Mouse (Mus musculus) heart, adult 2 months (tissue): ENCODE measurements around the gene Mrpl4. TPM values are rescaled to one million over a fixed set of nuclear protein-coding genes. Genes with fewer than 3 reads are reported as not detected.

Source experiments
- DNase-seq, 2 experiments: peaks; one replicate each; pipeline ENCODE4 v3.0.0; 2021
- H3K27ac ChIP-seq: fragments of 200-600 bp; 2 replicates; pipeline ENCODE4 v1.8.1; 2022
- H3K27me3 ChIP-seq: fragments of 200-500 bp; 2 replicates; pipeline ENCODE4 v1.6.1; 2012; ENCODE audit warnings: mild to moderate bottlenecking, low read length, inconsistent platforms, mixed read lengths; ENCODE audit not compliant: control insufficient read depth, insufficient read depth
- H3K36me3 ChIP-seq: fragments of 200-500 bp; 2 replicates; pipeline ENCODE4 v1.6.1; 2012; ENCODE audit warnings: low read length, inconsistent platforms; ENCODE audit not compliant: control insufficient read depth, insufficient read depth
- H3K4me1 ChIP-seq: fragments of 200-500 bp; 2 replicates; pipeline ENCODE4 v1.6.1; 2011; ENCODE audit warnings: low read length; ENCODE audit not compliant: control insufficient read depth, insufficient read depth
- H3K4me3 ChIP-seq: fragments of 200-600 bp; 2 replicates; pipeline ENCODE4 v1.8.1; 2022
- H3K79me2 ChIP-seq: fragments of 200-500 bp; replicated peaks from 2 replicates; pipeline ENCODE4 v1.6.1; 2012; ENCODE audit warnings: mild to moderate bottlenecking, inconsistent platforms, low read length, moderate library complexity, mixed read lengths; ENCODE audit not compliant: control insufficient read depth, insufficient read depth
- H3K9ac ChIP-seq: fragments of 200-500 bp; 2 replicates; pipeline ENCODE4 v1.6.1; 2012; ENCODE audit warnings: low read depth, mild to moderate bottlenecking, control low read depth, inconsistent platforms, low read length, mixed read lengths
- CTCF ChIP-seq: fragments of 200-600 bp; IDR thresholded peaks from 2 replicates; pipeline ENCODE4 v1.8.1; 2022; ENCODE audit warnings: antibody characterized with exemption, mild to moderate bottlenecking, moderate library complexity
- EP300 ChIP-seq: fragments of 200-500 bp; IDR thresholded peaks from 2 replicates; pipeline ENCODE4 v1.6.1; 2011; ENCODE audit warnings: low read depth, low read length, control low read depth; ENCODE audit not compliant: insufficient read depth
- POLR2A ChIP-seq: fragments of 200-500 bp; IDR thresholded peaks from 2 replicates; pipeline ENCODE4 v1.6.1; 2011; ENCODE audit warnings: mild to moderate bottlenecking, low read depth, low read length, control low read depth; ENCODE audit not compliant: insufficient read depth
- WGBS: fragments of 180-500 bp; shearing (Covaris S2); methylation state at CpG from one replicate; pipeline ENCODE4 v1.1.7; 2018; 5-methylcytosine and 5-hydroxymethylcytosine counted together
- intact Hi-C: fragments of 180-260 bp; cut with DNase I; formaldehyde crosslinking; loops from one replicate; pipeline ENCODE4 v1.15.1; 2025
- long read RNA-seq: library from polyadenylated mRNA; stranded (forward); transcript quantifications from one replicate; pipeline ENCODE4 v2.0.0, GENCODE M21; 2021
- polyA plus RNA-seq: library from polyadenylated mRNA; depleted of rRNA; stranded (reverse); fragments of >200 nt; gene quantifications from 2 replicates; pipeline ENCODE4 v1.2.3, GENCODE M21; 2012; rRNA removed
- total RNA-seq, 2 experiments: library from RNA; stranded (reverse); gene quantifications; 2 replicates each; pipeline ENCODE4 v1.2.3; 2021

Gene Mrpl4
- total RNA-seq (100 to 1,000 TPM; 124 to 130 TPM), polyA plus RNA-seq (173 and 226 TPM in 2 replicates)
- long read RNA-seq, transcript Mrpl4-201 (9 exons, 1,288 nt): major isoform, 129 of 144 reads
- long read RNA-seq, partial matches to known transcripts: 3 of 144 reads
- long read RNA-seq, other reads (novel, unspliced or antisense): 12 of 144 reads

- DNase-seq: peak; percentile 90 to 92
- Histone ChIP-seq H3K79me2 (no peaks in the 10 kb centered on the region), H3K4me1 (peaks cover 4% of the 10 kb centered on the region), H3K4me3 (peak within 1 kb of the TSS; percentile 97), H3K9ac (peak within 1 kb of the TSS; percentile 86), H3K27ac (peak within 1 kb of the TSS; percentile 91), H3K36me3 (no peaks in the 10 kb centered on the region), H3K27me3 (no peaks in the 10 kb centered on the region)
- TF ChIP-seq EP300 (no peak), POLR2A (peak; percentile 94), CTCF (peak; percentile 39)
- intact Hi-C loops: loop anchor here (1.0 to 10.0 kb wide), 2 partner anchors 26 to 132 kb away; partner anchors contain the start of genes Icam4 and Tyk2
- under 1% methylated on average over 72 of the region's 72 CpGs for WGBS
Measured at GRCm38 (mm10) chr9:21002627-21003551, at the start of gene Mrpl4. TSS of gene Mrpl4 (plus strand) at chr9:21002738.

GRCm38 (mm10) chr9:20956989-20957388 is 45.5 kb upstream of the Mrpl4 start:
- 65% methylated on average over 3 of the region's 3 CpGs for WGBS
- Histone ChIP-seq H3K36me3 (no peaks in the 10 kb centered on the region), H3K27ac (no peak overlapping the region), H3K79me2 (no peaks in the 10 kb centered on the region), H3K4me1 (no peaks in the 10 kb centered on the region), H3K9ac (no peak overlapping the region), H3K4me3 (no peak overlapping the region), H3K27me3 (no peaks in the 10 kb centered on the region)
- TF ChIP-seq CTCF (no peak), EP300 (no peak), POLR2A (no peak)
- intact Hi-C loops: no loop called here
- DNase-seq: no peak

- no peaks in the 10 kb centered on the region for H3K4me1 ChIP-seq
- 75% methylated on average over 2 of the region's 2 CpGs for WGBS
- TF ChIP-seq EP300: no peak
- no peak for TF ChIP-seq POLR2A
- TF ChIP-seq CTCF: no peak
- H3K27me3 ChIP-seq: no peaks in the 10 kb centered on the region
- no peak within 1 kb of the TSS for H3K4me3 ChIP-seq
- no peak within 1 kb of the TSS for H3K27ac ChIP-seq
- intact Hi-C loops: no loop called here
- no peaks in the 10 kb centered on the region for H3K36me3 ChIP-seq
- no peak for DNase-seq
- H3K79me2 ChIP-seq: no peaks in the 10 kb centered on the region
- no peak within 1 kb of the TSS for H3K9ac ChIP-seq
Measured at GRCm38 (mm10) chr9:20959430-20959938, 43.1 kb upstream of the Mrpl4 start, which contains the start of gene Dnmt1. TSS of gene Dnmt1 (minus strand) at chr9:20959888.

GRCm38 (mm10) chr9:20961557-20961956 is 41.0 kb upstream of the Mrpl4 start:
- Histone ChIP-seq H3K27me3 (no peaks in the 10 kb centered on the region), H3K9ac (no peak overlapping the region), H3K4me3 (no peak overlapping the region), H3K27ac (no peak overlapping the region), H3K79me2 (no peaks in the 10 kb centered on the region), H3K4me1 (no peaks in the 10 kb centered on the region), H3K36me3 (no peaks in the 10 kb centered on the region)
- no peak for DNase-seq
- 39% methylated on average over 9 of the region's 9 CpGs for WGBS
- TF ChIP-seq POLR2A (no peak), EP300 (no peak), CTCF (no peak)
- intact Hi-C loops: no loop called here

GRCm38 (mm10) chr9:20965606-20966005 is 36.9 kb upstream of the Mrpl4 start:
- 83% methylated on average over 4 of the region's 4 CpGs for WGBS
- intact Hi-C loops: no loop called here
- no peaks in the 10 kb centered on the region; the same call in 1 of the 2 replicates for H3K79me2 ChIP-seq
- TF ChIP-seq POLR2A (no peak), EP300 (no peak)
- no peaks in the 10 kb centered on the region for H3K27me3 ChIP-seq
- no peak overlapping the region for H3K9ac ChIP-seq
- H3K27ac ChIP-seq: no peak overlapping the region
- no peaks in the 10 kb centered on the region for H3K36me3 ChIP-seq
- no peaks in the 10 kb centered on the region for H3K4me1 ChIP-seq
- H3K4me3 ChIP-seq: no peak overlapping the region
- no peak for DNase-seq
